Mouse (Mus musculus): ENCODE measurements around the gene Vmn1r55. TPM values are rescaled to one million over a fixed set of nuclear protein-coding genes. Genes with fewer than 3 reads are reported as not detected.

Vmn1r55 gene
- polyA plus RNA-seq, 1 experiment from 2014 or later: not detected

Small RNAs within 50 kb of the gene (microRNA-seq; reads per million reads assigned to microRNA genes)
- not detected for gene Gm26217

Other genes with a start within 250 kb of the Vmn1r55 start
- 0.22 TPM in 1 of 2 replicates, not detected in the other for gene Gm36210, start 243.2 kb downstream of the Vmn1r55 start, polyA plus RNA-seq (2014; fragmentation: Nextera tagmentation; extraction: Ambion mirVana)
- 4.5 and 5.2 TPM in 2 replicates for gene Zfp628, start 234.5 kb downstream of the Vmn1r55 start, polyA plus RNA-seq (2014; fragmentation: Nextera tagmentation; extraction: Ambion mirVana)
- 3.1 and 3.6 TPM in 2 replicates for gene Nat14, start 227.6 kb downstream of the Vmn1r55 start, polyA plus RNA-seq (2014; fragmentation: Nextera tagmentation; extraction: Ambion mirVana)
- gene Ssc5d, start 223.9 kb downstream of the Vmn1r55 start, polyA plus RNA-seq (2014; fragmentation: Nextera tagmentation; extraction: Ambion mirVana): 1.1 and 2.5 TPM in 2 replicates
- gene Sbk2, start 185.3 kb downstream of the Vmn1r55 start, polyA plus RNA-seq (2014; fragmentation: Nextera tagmentation; extraction: Ambion mirVana): 0.43 TPM in 1 of 2 replicates, not detected in the other
- 0.06 TPM in 1 of 2 replicates, not detected in the other for gene Sbk3, start 178.5 kb downstream of the Vmn1r55 start, polyA plus RNA-seq (2014; fragmentation: Nextera tagmentation; extraction: Ambion mirVana)
- gene Zfp579, start 153.5 kb downstream of the Vmn1r55 start, polyA plus RNA-seq (2014; fragmentation: Nextera tagmentation; extraction: Ambion mirVana): 36.6 and 41.6 TPM in 2 replicates
- gene Zfp524, start 135.3 kb downstream of the Vmn1r55 start, polyA plus RNA-seq (2014; fragmentation: Nextera tagmentation; extraction: Ambion mirVana): 11.7 and 12.3 TPM in 2 replicates
- gene Fiz1, start 135.0 kb downstream of the Vmn1r55 start, polyA plus RNA-seq (2014; fragmentation: Nextera tagmentation; extraction: Ambion mirVana): 46.5 and 48.6 TPM in 2 replicates
- gene Gm44973, start 134.2 kb downstream of the Vmn1r55 start, polyA plus RNA-seq (2014; fragmentation: Nextera tagmentation; extraction: Ambion mirVana): 1.1 and 3.4 TPM in 2 replicates
- gene Zfp865, start 129.3 kb downstream of the Vmn1r55 start, polyA plus RNA-seq (2014; fragmentation: Nextera tagmentation; extraction: Ambion mirVana): 9.9 and 10.0 TPM in 2 replicates
- 23.2 and 25.5 TPM in 2 replicates for gene Ccdc106, start 129.1 kb downstream of the Vmn1r55 start, polyA plus RNA-seq (2014; fragmentation: Nextera tagmentation; extraction: Ambion mirVana)
- gene 4632433K11Rik, start 115.6 kb downstream of the Vmn1r55 start, polyA plus RNA-seq (2014; fragmentation: Nextera tagmentation; extraction: Ambion mirVana): not detected in 2 replicates
- gene Zfp784, start 111.2 kb downstream of the Vmn1r55 start, polyA plus RNA-seq (2014; fragmentation: Nextera tagmentation; extraction: Ambion mirVana): 3.8 and 5.0 TPM in 2 replicates
- gene Zfp580, start 98.1 kb downstream of the Vmn1r55 start, polyA plus RNA-seq (2014; fragmentation: Nextera tagmentation; extraction: Ambion mirVana): 43.6 and 56.2 TPM in 2 replicates
- gene U2af2, start 87.5 kb downstream of the Vmn1r55 start, polyA plus RNA-seq (2014; fragmentation: Nextera tagmentation; extraction: Ambion mirVana): 120 and 148 TPM in 2 replicates
- 53.2 and 63.8 TPM in 2 replicates for gene Epn1, start 69.4 kb downstream of the Vmn1r55 start, polyA plus RNA-seq (2014; fragmentation: Nextera tagmentation; extraction: Ambion mirVana)
- gene Rfpl4, start 32.7 kb downstream of the Vmn1r55 start, polyA plus RNA-seq (2014; fragmentation: Nextera tagmentation; extraction: Ambion mirVana): not detected in 2 replicates
- 0.28 and 0.43 TPM in 2 replicates for gene Rasl2-9, start 23.7 kb downstream of the Vmn1r55 start, polyA plus RNA-seq (2014; fragmentation: Nextera tagmentation; extraction: Ambion mirVana)
- gene Vmn1r56, start 47.1 kb upstream of the Vmn1r55 start, polyA plus RNA-seq (2014; fragmentation: Nextera tagmentation; extraction: Ambion mirVana): not detected in 2 replicates
- gene Vmn1r57, start 68.8 kb upstream of the Vmn1r55 start, polyA plus RNA-seq (2014; fragmentation: Nextera tagmentation; extraction: Ambion mirVana): not detected in 2 replicates
- not detected in 2 replicates for gene Gm5065, start 200.9 kb upstream of the Vmn1r55 start, polyA plus RNA-seq (2014; fragmentation: Nextera tagmentation; extraction: Ambion mirVana)
- gene Nlrp2, start 201.4 kb upstream of the Vmn1r55 start, polyA plus RNA-seq (2014; fragmentation: Nextera tagmentation; extraction: Ambion mirVana): not detected in 2 replicates

All from kidney, embryonic 14.5 days (tissue).